Mouse (Mus musculus): ENCODE results near the gene Abcb4. TPM values are rescaled to one million over a fixed set of nuclear protein-coding genes. Genes with fewer than 3 reads are reported as not detected.
A peak's percentile ranks its signal among the peaks of the same experiment; 100 is the strongest.
"Not testable (repeated sequence)": the region's sequence is repeated elsewhere in the genome, so short reads cannot be mapped to it uniquely, and the experiment has no call there.

Gene Abcb4
- 0.98 and 1.0 TPM in 2 replicates for polyA plus RNA-seq (2016; fragmentation: Nextera tagmentation; extraction: Ambion mirVana)

DNA sequence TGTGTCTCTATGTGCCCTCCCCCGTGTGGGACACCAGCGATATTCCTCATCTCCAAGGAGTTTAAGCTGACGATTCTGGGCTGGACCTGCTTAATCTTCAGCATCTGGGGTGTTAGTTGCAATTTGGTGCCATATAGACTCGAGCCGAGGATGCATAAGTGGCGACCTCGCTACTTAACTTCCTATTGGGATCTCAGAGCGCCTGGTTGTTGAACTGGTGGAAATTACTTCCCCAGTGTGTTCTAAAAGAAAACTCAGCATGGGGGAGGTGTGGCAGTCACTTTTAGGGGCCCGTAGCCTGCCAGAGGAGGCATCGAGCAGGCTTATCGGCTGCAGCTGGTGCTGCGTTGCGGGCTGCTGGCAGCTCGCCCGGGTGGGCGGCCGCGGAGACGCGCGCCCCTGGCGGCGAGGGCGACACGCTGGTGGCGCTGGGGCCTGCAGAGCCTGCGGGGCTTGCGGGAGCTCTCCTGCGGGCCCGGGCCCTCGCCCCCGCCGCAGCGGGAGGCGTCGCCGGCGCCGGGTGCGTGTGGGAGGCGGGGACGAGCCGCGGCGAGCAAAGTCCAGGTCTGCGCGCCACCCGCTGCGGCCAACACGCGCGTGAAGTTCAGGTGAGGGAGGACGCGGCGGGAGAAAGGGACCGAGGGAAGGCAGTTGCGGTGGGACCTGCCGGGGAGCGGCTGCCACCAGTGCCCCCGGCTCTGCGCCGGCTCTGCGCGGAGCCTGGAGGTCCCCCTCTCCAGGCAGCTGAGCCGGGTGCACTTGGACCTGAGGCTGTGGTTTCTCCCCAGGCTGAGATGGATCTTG lies at the start of gene Abcb4:
Abcb4 (plus strand) TSS at position 418 of the 804 bp plus-strand sequence.
- H3K27ac ChIP-seq, result no peak within 1 kb of the TSS
- H3K27me3 ChIP-seq (replicated peaks), result peaks cover 4% of the 10 kb centered on the region; the same call in 1 of the 2 replicates
- peak within 1 kb of the TSS; percentile 61 for H3K9ac ChIP-seq
- peak within 1 kb of the TSS; percentile 96 for H3K4me2 ChIP-seq (replicated peaks)
- peak within 1 kb of the TSS; percentile 69 for H3K4me3 ChIP-seq
- H3K36me3 ChIP-seq, result no peaks in the 10 kb centered on the region
- peak; percentile 94 for ATAC-seq (ENCODE audit: low FRiP score, low read depth)
- under 1% methylated on average over 65 of the region's 65 CpGs for WGBS
- H3K9me3 ChIP-seq, result 0 out of 2 replicates have a peak, but pooled peaks cover 3% of the 10 kb centered on the region
- 0 out of 2 replicates have a peak, but pooled peaks cover 6% of the 10 kb centered on the region for H3K4me1 ChIP-seq

DNA sequence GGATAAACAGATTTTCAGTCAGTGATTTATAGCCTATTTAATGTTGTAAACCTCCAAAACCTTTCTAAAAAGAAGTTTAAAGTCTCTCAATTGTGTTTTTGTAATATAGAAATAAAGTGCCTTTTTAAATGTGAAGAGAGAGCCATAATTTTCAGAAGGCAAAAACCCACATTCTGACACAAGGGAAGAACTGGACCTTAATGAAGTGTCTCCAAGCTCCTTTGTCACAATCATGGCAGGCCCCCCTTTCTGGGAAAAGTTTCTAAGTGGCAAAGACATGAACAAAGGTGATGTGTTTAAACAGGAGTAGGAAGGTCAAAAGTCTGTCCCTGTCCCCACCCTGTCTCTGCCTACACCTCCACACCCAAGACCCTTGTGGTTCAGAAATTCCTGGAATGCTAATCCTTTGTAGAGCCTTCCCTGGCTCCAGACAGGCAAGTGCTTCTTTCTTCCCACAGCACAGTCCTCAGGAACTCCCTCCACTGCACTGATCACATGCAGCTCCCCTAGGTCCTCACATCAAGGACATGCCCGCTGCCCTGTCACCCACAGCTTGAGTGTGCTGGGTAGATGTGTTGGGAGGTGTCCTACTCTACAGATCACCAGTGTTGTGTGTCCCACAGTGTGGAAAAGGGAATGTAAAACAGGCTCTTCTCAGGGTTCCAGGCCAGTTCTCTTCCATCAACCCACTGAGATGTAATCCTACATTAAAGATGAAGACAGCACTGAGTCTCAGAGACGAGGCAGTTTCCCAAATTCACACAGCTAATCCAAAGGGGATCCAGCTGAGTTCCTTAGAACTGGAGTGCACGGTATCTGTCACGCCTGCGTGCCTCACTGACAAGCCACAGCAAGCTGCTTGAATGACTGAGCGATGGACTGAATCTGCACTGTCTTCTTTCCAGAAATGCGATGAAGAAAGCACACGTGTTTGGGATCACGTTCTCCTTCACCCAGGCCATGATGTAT lies 44.6 kb upstream of the Abcb4 start:
- H3K4me2 ChIP-seq (replicated peaks); H3K36me3 ChIP-seq; H3K4me3 ChIP-seq; H3K9ac ChIP-seq; H3K27me3 ChIP-seq (replicated peaks); H3K4me1 ChIP-seq; H3K27ac ChIP-seq; H3K9me3 ChIP-seq: not testable (repeated sequence)
- ATAC-seq (ENCODE audit: low FRiP score, low read depth), result 0 out of 2 replicates have a peak, but pooled peaks have one; percentile 41
- WGBS, result 63% methylated on average over 7 of the region's 9 CpGs

DNA sequence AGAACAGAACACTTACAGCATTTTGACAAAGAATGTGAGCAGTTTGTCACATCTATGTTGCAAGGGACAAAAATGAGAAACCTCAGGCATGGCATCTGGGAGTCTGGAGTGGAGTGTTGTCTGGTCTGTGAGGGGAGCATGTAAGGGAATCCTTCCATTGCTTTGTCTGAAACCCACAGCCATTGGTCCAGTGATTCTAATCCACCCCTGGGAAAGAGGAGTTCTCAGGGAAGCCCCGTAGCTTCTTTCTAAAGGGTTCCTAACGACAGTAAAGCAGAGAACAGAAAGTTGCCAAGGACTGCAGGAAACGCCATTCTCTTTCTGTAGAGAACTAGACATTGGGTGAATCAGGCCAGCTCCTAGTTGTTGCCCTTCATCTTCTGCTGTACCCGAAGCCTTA lies 42.7 kb upstream of the Abcb4 start:
- no peak overlapping the region for H3K9ac ChIP-seq
- ATAC-seq (ENCODE audit: low FRiP score, low read depth), result no peak
- H3K9me3 ChIP-seq, result no peaks in the 10 kb centered on the region
- H3K4me1 ChIP-seq, result no peaks in the 10 kb centered on the region
- H3K27me3 ChIP-seq (replicated peaks), result no peaks in the 10 kb centered on the region
- no peaks in the 10 kb centered on the region for H3K36me3 ChIP-seq
- H3K27ac ChIP-seq, result no peak overlapping the region
- no peak overlapping the region for H3K4me2 ChIP-seq (replicated peaks)
- H3K4me3 ChIP-seq, result no peak overlapping the region
- WGBS, result 64% methylated on average over 4 of the region's 4 CpGs

DNA sequence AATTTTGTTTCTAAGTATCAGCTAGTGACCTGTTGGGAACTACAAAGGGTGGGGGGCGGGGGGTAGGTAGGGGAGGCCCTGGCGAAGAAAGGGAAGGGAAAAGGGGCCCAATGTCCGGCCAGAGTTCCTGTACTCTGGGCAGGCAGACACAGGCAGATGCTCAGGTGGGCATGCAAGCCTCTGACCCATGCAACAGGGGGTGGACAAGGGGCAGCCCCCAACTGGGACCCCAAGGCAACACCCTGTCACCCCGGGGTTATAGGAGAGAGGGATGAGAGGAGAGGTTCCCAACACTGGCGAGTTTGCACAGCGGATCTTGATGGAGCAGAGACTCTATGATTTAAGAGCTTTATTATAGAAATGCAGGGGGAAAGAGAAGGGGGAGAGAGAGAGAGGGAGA lies 36.3 kb upstream of the Abcb4 start:
- no peak for ATAC-seq (ENCODE audit: low FRiP score, low read depth)
- Histone ChIP-seq H3K9me3 (no peaks in the 10 kb centered on the region), H3K9ac (no peak overlapping the region), H3K4me3 (no peak overlapping the region), H3K4me2 (replicated peaks) (no peak overlapping the region), H3K36me3 (no peaks in the 10 kb centered on the region), H3K27me3 (replicated peaks) (no peaks in the 10 kb centered on the region), H3K27ac (no peak overlapping the region), H3K4me1 (no peaks in the 10 kb centered on the region)
- WGBS, result 78% methylated on average over 6 of the region's 6 CpGs

DNA sequence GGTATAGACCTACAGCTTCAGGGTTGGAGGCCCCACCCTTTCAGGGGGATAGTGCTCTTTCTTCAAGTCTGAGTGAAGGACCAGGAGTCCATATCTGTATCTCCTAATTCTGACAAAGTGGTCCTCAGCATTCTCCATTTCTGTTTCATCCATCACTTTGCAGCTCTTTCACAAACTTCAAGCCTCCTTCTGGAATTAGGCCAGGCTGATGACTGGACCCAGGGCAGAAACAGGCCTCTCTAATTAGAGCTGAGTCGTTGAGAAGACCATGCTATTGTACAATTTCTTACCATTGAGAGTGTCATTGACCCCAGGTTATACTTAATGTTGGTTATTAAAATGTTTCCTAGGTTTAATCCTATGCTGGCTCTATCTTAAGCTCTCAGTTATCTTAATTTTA lies 31.7 kb upstream of the Abcb4 start:
- Histone ChIP-seq H3K4me3 (no peak overlapping the region), H3K4me2 (replicated peaks) (no peak overlapping the region), H3K36me3 (no peaks in the 10 kb centered on the region), H3K9ac (no peak overlapping the region), H3K27ac (no peak overlapping the region), H3K9me3 (no peaks in the 10 kb centered on the region), H3K27me3 (replicated peaks) (no peaks in the 10 kb centered on the region), H3K4me1 (no peaks in the 10 kb centered on the region)
- 75% methylated on average over 1 of the region's 1 CpGs for WGBS
- ATAC-seq (ENCODE audit: low FRiP score, low read depth), result no peak

DNA sequence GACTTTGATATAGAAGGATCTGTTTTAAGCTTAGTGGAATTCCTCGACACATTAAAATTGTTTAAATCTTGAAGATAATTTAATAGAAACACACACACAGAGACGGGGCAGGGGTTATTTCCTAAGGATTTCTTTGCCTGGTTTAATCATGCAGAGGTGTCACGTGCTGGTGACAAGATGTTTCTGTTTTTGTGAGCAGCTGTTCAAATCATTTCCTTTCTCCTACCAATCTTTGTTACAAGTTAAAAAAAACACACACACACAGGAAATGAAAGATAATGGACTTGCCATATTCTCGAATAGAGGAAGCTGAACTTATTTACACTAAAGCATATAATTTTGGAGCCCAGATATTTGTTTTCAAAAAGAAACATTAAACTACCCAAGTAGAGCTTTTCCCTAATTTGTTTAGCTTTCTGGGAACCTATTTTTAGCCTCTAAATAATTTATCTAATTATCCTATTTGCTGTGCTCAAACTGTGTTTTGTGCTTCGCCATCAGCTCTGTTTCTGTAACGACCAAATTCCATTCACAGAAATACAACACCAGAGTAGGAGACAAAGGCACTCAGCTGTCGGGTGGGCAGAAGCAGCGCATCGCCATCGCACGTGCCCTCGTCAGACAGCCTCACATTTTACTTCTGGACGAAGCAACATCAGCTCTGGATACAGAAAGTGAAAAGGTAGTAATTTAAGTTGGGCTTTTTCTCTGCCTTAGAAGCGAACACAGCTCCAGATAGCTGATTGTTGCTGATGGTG lies 29.8 kb upstream of the Abcb4 start:
- WGBS, result 61% methylated on average over 14 of the region's 14 CpGs
- no peak for ATAC-seq (ENCODE audit: low FRiP score, low read depth)
- no peaks in the 10 kb centered on the region for H3K27me3 ChIP-seq (replicated peaks)
- no peak overlapping the region for H3K4me3 ChIP-seq
- no peaks in the 10 kb centered on the region for H3K36me3 ChIP-seq
- H3K4me2 ChIP-seq (replicated peaks), result no peak overlapping the region
- no peak overlapping the region for H3K27ac ChIP-seq
- no peaks in the 10 kb centered on the region for H3K4me1 ChIP-seq
- H3K9ac ChIP-seq, result no peak overlapping the region
- no peaks in the 10 kb centered on the region for H3K9me3 ChIP-seq

DNA sequence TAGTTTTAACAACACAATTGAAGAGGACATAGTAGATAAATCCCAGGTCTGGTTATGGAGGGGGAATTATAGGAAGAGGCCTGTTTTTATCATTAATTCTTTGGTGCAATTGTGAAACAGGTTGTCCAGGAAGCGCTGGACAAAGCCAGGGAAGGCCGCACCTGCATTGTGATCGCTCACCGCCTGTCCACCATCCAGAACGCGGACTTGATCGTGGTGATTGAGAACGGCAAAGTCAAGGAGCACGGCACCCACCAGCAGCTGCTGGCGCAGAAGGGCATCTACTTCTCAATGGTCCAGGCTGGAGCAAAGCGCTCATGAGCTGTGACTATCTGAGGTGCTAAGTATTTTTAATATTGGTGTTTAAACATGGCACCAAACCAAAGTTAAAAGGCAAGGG lies 27.9 kb upstream of the Abcb4 start:
- H3K9ac ChIP-seq; ATAC-seq (ENCODE audit: low FRiP score, low read depth); H3K4me3 ChIP-seq; H3K4me2 ChIP-seq (replicated peaks); H3K4me1 ChIP-seq; H3K9me3 ChIP-seq; H3K27me3 ChIP-seq (replicated peaks); H3K36me3 ChIP-seq; H3K27ac ChIP-seq: not testable (repeated sequence)
- 93% methylated on average over 11 of the region's 11 CpGs for WGBS

DNA sequence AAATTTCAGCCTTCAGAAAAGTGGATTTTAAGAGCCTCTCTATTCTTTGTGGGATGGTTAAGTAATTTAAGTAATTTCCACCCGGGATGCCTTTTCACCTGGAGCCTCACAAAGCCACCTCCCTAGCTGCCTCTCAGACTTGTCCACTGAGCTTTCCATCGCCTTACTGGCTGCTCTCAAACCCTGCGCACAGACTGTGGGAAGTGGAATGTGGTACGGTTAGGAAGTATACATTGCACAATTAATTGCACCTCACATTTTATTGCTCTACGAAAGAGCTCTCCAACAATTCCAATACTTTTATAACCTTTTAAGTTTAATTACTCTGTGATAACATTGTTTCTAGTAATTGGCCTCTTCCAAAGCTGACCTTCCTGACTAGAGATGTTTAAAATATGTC lies 27.2 kb upstream of the Abcb4 start:
- no peaks in the 10 kb centered on the region for H3K27me3 ChIP-seq (replicated peaks)
- H3K9ac ChIP-seq, result no peak overlapping the region
- H3K9me3 ChIP-seq, result no peaks in the 10 kb centered on the region
- H3K4me3 ChIP-seq, result no peak overlapping the region
- no peaks in the 10 kb centered on the region for H3K4me1 ChIP-seq
- no peak for ATAC-seq (ENCODE audit: low FRiP score, low read depth)
- no peak overlapping the region for H3K27ac ChIP-seq
- no peak overlapping the region for H3K4me2 ChIP-seq (replicated peaks)
- 75% methylated on average over 5 of the region's 5 CpGs for WGBS
- H3K36me3 ChIP-seq, result no peaks in the 10 kb centered on the region

DNA sequence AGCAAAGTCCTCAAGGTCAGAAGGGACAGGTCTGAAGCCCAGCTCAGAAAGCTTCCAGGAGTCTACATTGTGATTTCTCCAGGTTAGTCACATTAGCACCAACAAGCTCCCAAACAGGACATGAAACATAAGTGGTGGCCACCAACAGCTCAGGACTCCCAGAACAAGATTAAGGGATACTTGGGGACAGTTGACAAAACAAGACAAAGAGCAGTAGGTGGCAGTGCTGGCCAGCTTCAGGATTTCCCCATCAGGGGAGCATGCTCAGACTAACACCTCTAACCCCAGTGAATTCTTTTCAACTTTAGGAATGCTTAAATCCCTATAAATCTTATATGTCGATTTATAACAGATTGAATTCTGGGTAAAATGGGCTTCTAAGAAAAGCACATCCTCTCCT lies 25.5 kb upstream of the Abcb4 start:
- Histone ChIP-seq H3K4me3 (no peak overlapping the region), H3K4me1 (no peaks in the 10 kb centered on the region), H3K4me2 (replicated peaks) (no peak overlapping the region), H3K9ac (no peak overlapping the region), H3K27me3 (replicated peaks) (no peaks in the 10 kb centered on the region), H3K36me3 (no peaks in the 10 kb centered on the region), H3K27ac (no peak overlapping the region), H3K9me3 (no peaks in the 10 kb centered on the region)
- WGBS, result 15% methylated on average over 1 of the region's 1 CpGs
- no peak for ATAC-seq (ENCODE audit: low FRiP score, low read depth)

DNA sequence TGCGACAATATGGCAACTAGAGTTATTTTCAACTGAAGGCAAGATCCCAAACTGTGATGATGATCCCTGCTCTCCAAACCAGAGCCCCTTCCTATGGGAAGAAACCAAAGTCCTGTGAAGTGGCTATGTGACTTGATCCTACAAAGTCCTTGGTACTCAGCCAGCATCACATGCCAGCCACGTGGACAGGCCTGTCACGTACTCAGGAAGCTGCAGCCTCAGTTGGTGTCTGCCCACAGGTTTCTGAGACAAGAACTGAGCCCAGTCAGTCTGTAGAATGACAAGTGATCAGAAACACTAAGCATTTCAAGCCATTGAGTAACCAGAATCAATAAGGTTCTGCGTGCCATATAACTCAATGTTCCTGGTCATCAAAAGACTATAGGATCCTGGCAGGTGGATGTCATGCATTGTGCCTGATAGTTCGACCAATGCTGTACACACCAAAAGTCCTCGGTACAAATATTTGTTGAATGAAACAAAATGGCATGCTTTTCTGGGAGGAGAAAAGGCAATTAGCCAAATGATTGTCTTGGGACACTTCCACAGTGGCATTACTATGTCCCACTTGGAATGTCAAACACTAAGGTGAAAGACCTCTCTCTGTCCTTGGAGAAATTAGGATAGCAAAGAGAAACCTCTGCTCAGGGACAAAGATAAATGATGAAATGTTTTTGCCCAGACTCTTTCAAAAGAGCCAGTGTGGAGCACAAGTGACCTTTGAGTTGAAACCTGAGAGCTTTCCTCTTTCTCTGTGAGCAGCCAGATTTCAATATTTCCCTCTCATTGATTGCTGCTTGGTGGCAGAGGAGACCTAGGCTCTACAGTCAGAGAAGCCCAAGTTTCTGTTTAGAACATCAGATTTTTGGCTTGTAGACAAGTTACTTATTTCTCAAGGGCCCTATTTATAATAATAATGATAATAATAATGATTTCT lies 20.3 kb upstream of the Abcb4 start:
- 89% methylated on average over 6 of the region's 6 CpGs for WGBS
- Histone ChIP-seq H3K27ac (no peak overlapping the region), H3K4me3 (no peak overlapping the region), H3K9ac (no peak overlapping the region), H3K27me3 (replicated peaks) (no peaks in the 10 kb centered on the region), H3K9me3 (no peaks in the 10 kb centered on the region), H3K4me1 (no peaks in the 10 kb centered on the region), H3K4me2 (replicated peaks) (no peak overlapping the region), H3K36me3 (no peaks in the 10 kb centered on the region)
- ATAC-seq (ENCODE audit: low FRiP score, low read depth), result no peak

DNA sequence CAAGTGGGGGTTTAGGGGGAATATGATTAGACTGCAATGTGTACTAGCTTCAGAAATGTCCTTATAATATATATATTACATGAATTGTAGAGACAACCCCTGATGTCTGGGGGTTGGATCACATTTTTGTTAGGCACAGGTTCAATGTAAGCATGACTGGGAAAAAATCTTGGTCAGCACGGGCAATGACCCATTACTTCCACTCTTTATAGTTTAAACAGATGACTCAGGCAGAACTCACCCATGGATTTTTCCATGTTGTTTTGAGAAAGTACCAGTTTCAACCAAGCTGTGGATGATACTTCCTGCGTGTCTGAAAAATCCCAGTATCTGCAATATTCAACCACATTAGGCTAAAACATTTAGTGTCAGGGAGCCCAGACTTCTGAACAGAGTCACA lies 16.4 kb upstream of the Abcb4 start:
- no peaks in the 10 kb centered on the region for H3K9me3 ChIP-seq
- 83% methylated on average over 2 of the region's 2 CpGs for WGBS
- ATAC-seq (ENCODE audit: low FRiP score, low read depth), result no peak
- no peak overlapping the region for H3K9ac ChIP-seq
- H3K27me3 ChIP-seq (replicated peaks), result no peaks in the 10 kb centered on the region
- H3K36me3 ChIP-seq, result no peaks in the 10 kb centered on the region
- no peak overlapping the region for H3K4me3 ChIP-seq
- H3K4me2 ChIP-seq (replicated peaks), result no peak overlapping the region
- no peak overlapping the region for H3K27ac ChIP-seq
- H3K4me1 ChIP-seq, result no peaks in the 10 kb centered on the region

Data from neural tube, embryonic 12.5 days (tissue).